Mouse (Mus musculus): ENCODE measurements around the gene Cela1.

GRCm38 (mm10) chr15:100674566-100674965 lies 13.2 kb downstream of the Cela1 start:
- TF ChIP-seq CTCF (IDR thresholded peaks at IDR 0.05; ENCODE audit: borderline replicate concordance, insufficient read depth, low read depth, low read length) (no peak), POLR2A (IDR thresholded peaks at IDR 0.05; ENCODE audit: borderline replicate concordance, insufficient read depth, low read length) (no peak)

Data from cerebellum, adult 2 months (tissue).